Mouse (Mus musculus): Measurements from ENCODE around the gene Edf1.
"Not testable (repeated sequence)": the region's sequence is repeated elsewhere in the genome, so short reads cannot be mapped to it uniquely, and the experiment has no call there.

DNA sequence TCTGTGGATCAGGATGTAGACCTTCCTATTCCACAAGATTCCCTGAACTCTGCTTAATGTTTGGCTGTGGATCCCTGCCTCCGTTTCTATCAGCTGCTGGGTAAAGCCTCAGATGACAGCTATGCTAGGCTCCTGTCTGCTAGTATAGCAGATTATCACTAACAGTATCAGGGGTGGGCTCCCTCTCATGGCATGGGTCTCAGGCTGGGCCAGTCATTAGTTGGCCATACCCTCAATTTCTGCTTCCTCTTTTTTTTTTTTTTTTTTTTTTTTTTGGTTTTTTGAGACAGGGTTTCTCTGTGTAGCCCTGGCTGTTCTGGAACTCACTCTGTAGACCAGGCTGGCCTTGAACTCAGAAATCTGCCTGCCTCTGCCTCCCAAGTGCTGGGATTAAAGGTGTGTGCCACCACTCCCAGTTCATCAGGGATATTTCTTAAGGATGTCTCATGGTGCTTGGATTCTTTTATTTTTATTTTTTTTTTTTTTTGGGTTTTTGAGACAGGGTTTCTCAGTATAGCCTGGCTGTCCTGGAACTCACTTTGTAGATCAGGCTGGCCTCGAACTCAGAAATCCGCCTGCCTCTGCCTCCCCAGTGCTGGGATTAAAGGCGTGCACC, 4.4 kb upstream of the Edf1 start:
- TF ChIP-seq POLR2A (IDR thresholded peaks at IDR 0.05; ENCODE audit: low read depth, low read length); CTCF (IDR thresholded peaks at IDR 0.05; ENCODE audit: extremely low read depth, insufficient read length, insufficient replicate concordance, low read depth, low read length): not testable (repeated sequence)

Data from small intestine, adult 2 months (tissue).